Comparison of ENCODE assay signal across 9 mouse cellular contexts in genomic region chr6:114738760-114739112, GRCm38 (mm10).
DNase-seq lines count a peak whose midpoint lies in the region; ATAC-seq lines count a peak whose summit lies in the region.
"Had no signal": no experiment of that assay in that cellular context is flagged by ENCODE, and none has a peak within 500 bp of the region (broad histone marks: within the 10 kb centered on the region; RNA-seq: fewer than 3 reads in every experiment).

No protein-coding gene starts in this region.

- no peak overlapping the region for H3K27ac ChIP-seq in kidney, embryonic 16.5 days (ENCODE audit: low read length)
- H3K27ac ChIP-seq in forebrain, embryonic 10.5 days: peak overlapping the region; percentile 88
- 0 out of 2 replicates have a peak overlapping the region, but pooled peaks have one; percentile 2 for H3K27ac ChIP-seq in hindbrain, embryonic 15.5 days (replicated peaks)
- no peak overlapping the region for H3K27ac ChIP-seq in midbrain, embryonic 16.5 days (ENCODE audit: low read length)

- peaks cover 10% of the 10 kb centered on the region; the same call in 1 of the 2 replicates for H3K4me1 ChIP-seq in kidney, embryonic 16.5 days (ENCODE audit: insufficient read depth, low read length)
- peaks cover 15% of the 10 kb centered on the region for H3K4me1 ChIP-seq in forebrain, embryonic 10.5 days
- H3K4me1 ChIP-seq in hindbrain, embryonic 15.5 days (replicated peaks): peaks cover 11% of the 10 kb centered on the region
- peaks cover 11% of the 10 kb centered on the region for H3K4me1 ChIP-seq in midbrain, embryonic 16.5 days (ENCODE audit: control insufficient read depth, insufficient read depth, low read length)

- H3K9me3 ChIP-seq in kidney, embryonic 16.5 days (ENCODE audit: low read length): no peaks in the 10 kb centered on the region
- peaks cover 5% of the 10 kb centered on the region; the same call in 1 of the 2 replicates for H3K9me3 ChIP-seq in forebrain, embryonic 10.5 days
- H3K9me3 ChIP-seq in hindbrain, embryonic 15.5 days: no peaks in the 10 kb centered on the region
- peaks cover 2% of the 10 kb centered on the region; the same call in 1 of the 2 replicates for H3K9me3 ChIP-seq in midbrain, embryonic 16.5 days (replicated peaks; ENCODE audit: control insufficient read depth, low read length, poor library complexity, severe bottlenecking)

- 79% methylated on average over 4 of the region's 4 CpGs for WGBS in kidney, embryonic 16.5 days
- 83% methylated on average over 4 of the region's 4 CpGs for WGBS in forebrain, embryonic 10.5 days
- 74% methylated on average over 4 of the region's 4 CpGs for WGBS in hindbrain, embryonic 15.5 days
- 80% methylated on average over 4 of the region's 4 CpGs for WGBS in midbrain, embryonic 16.5 days

- H3K9ac ChIP-seq in kidney, embryonic 16.5 days (replicated peaks; ENCODE audit: low read length): peak overlapping the region; percentile 72
- peak overlapping the region; percentile 42 for H3K9ac ChIP-seq in hindbrain, embryonic 15.5 days
- H3K9ac ChIP-seq in midbrain, embryonic 16.5 days (ENCODE audit: low read depth, low read length): peak overlapping the region; percentile 73; the same call in 1 of the 2 replicates

- no peak for DNase-seq in kidney, postnatal 4 days
- DNase-seq in forebrain, embryonic 10.5 days (ENCODE audit: extremely low spot score, low spot score): no peak
- no peak for DNase-seq in left cerebral cortex, postnatal 25 days (ENCODE audit: low spot score in 2 of 2)
- no peak for DNase-seq in spleen, postnatal 10 days (ENCODE audit: low spot score in 2 of 2)
- no peak for DNase-seq in left cerebral cortex, postnatal 10 days (ENCODE audit: extremely low spot score in 1 of 2, low spot score in 2 of 2)
- DNase-seq: kidney, adult 8-10 months had no signal

- peak overlapping the region; percentile 43; the same call in 1 of the 2 replicates for H3K4me3 ChIP-seq in kidney, embryonic 16.5 days (ENCODE audit: low read length)
- peak overlapping the region; percentile 53 for H3K4me3 ChIP-seq in forebrain, embryonic 10.5 days
- no peak overlapping the region for H3K4me3 ChIP-seq in hindbrain, embryonic 15.5 days
- H3K4me3 ChIP-seq in midbrain, embryonic 16.5 days (ENCODE audit: low read depth, low read length): peak overlapping the region; percentile 34; the same call in 1 of the 2 replicates

- intact Hi-C loops in left cerebral cortex, postnatal 25 days (cut with DNase I): no loop called here
- intact Hi-C loops in left cerebral cortex, postnatal 10 days (cut with DNase I): no loop called here

- no peaks in the 10 kb centered on the region for H3K27me3 ChIP-seq in kidney, embryonic 16.5 days (ENCODE audit: insufficient read depth, low read length)
- H3K27me3 ChIP-seq in forebrain, embryonic 10.5 days (ENCODE audit: poor library complexity, severe bottlenecking): peaks cover 32% of the 10 kb centered on the region
- H3K27me3 ChIP-seq in hindbrain, embryonic 15.5 days: no peaks in the 10 kb centered on the region
- no peaks in the 10 kb centered on the region for H3K27me3 ChIP-seq in midbrain, embryonic 16.5 days (ENCODE audit: control insufficient read depth, insufficient read depth, low read depth, low read length)

- H3K4me2 ChIP-seq in kidney, embryonic 16.5 days (replicated peaks; ENCODE audit: low read depth, low read length): peak overlapping the region; percentile 76
- peak overlapping the region; percentile 53 for H3K4me2 ChIP-seq in hindbrain, embryonic 15.5 days
- H3K4me2 ChIP-seq in midbrain, embryonic 16.5 days (ENCODE audit: low read length): peak overlapping the region; percentile 70

- H3K36me3 ChIP-seq in kidney, embryonic 16.5 days (ENCODE audit: insufficient read depth, low read length): 0 out of 2 replicates have a peak, but pooled peaks cover 3% of the 10 kb centered on the region
- peaks cover 14% of the 10 kb centered on the region; the same call in 1 of the 2 replicates for H3K36me3 ChIP-seq in forebrain, embryonic 10.5 days (replicated peaks)
- no peaks in the 10 kb centered on the region for H3K36me3 ChIP-seq in hindbrain, embryonic 15.5 days
- H3K36me3 ChIP-seq in midbrain, embryonic 16.5 days (ENCODE audit: control insufficient read depth, insufficient read depth, low read length): no peaks in the 10 kb centered on the region

- ATAC-seq in kidney, embryonic 16.5 days (ENCODE audit: low FRiP score, low TSS enrichment): 0 out of 2 replicates have a peak, but pooled peaks have one; percentile 19
- peak; percentile 36; the same call in 1 of the 2 replicates for ATAC-seq in hindbrain, embryonic 15.5 days (ENCODE audit: low FRiP score, low read depth)
- peak; percentile 46 for ATAC-seq in midbrain, embryonic 16.5 days

Comparison
In these comparisons a context has a peak if more than half of its experiments do, and no peak if none do; other contexts are left out.
1. H3K27ac ChIP-seq: peak in forebrain, embryonic 10.5 days (single experiment) and hindbrain, embryonic 15.5 days (single experiment); none in kidney, embryonic 16.5 days (single experiment) and midbrain, embryonic 16.5 days (single experiment).
2. Peak in every context shown above with its lines, with median percentiles within 50 percentile points of each other: ATAC-seq, H3K4me2 ChIP-seq and H3K9ac ChIP-seq.